Mouse (Mus musculus): ENCODE results near the gene Tnni2. TPM values are rescaled to one million over a fixed set of nuclear protein-coding genes. Genes with fewer than 3 reads are reported as not detected.
"Not testable (repeated sequence)": the region's sequence is repeated elsewhere in the genome, so short reads cannot be mapped to it uniquely, and the experiment has no call there.

The Tnni2 gene
- total RNA-seq (2017) = 8.2 and 12.3 TPM in 2 replicates

DNA sequence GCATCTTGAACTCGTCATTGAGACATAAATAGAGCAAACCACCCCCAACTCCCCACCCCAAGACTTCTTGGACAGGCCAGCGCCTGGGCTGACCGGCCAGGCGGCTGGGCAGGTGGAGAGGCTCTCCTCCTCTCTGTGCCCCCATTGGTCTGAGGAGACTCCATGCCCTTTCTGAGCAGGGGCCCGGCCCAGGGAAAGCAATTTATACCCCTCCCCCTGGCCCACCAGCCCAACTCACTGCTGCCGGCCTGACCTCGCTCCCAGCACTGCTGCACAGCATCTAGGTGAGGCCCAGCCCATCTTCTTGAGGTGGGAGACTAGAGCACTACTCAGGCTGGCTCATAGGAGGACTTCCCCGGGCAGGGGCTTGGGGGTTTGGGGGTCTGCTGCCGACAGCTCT lies at the start of gene Tnni2:
Gene Tnni2, plus strand, starts transcription at position 224 of the 400 bp plus-strand sequence.
- ATAC-seq (replicated peaks in 1 of 2; ENCODE audit: insufficient read depth in 1 of 2, low FRiP score in 2 of 2, low TSS enrichment in 1 of 2, low read depth in 1 of 2, poor library complexity in 2 of 2, severe bottlenecking in 2 of 2) = no peak

DNA sequence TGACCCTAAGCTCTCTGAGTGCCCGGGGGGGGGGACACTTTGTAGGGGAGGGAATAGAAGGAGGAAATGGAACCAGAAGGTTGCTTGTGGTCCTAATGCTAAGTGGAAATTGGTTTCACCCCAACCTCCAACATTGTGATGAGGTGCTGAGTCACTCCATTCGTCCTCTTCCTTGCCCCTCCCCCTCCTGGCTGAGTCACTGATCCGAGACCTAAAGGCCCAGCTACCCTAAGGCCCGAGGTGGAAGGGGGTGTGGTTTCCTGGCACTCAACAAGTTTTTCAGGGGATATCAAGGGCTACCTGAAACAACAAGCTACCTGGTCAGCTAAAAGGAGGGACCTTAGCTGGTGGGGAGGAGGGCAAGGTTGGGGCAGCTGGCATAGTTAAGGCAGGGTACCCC lies 48.4 kb upstream of the Tnni2 start:
- ATAC-seq (replicated peaks in 1 of 2; ENCODE audit: insufficient read depth in 1 of 2, low FRiP score in 2 of 2, low TSS enrichment in 1 of 2, low read depth in 1 of 2, poor library complexity in 2 of 2, severe bottlenecking in 2 of 2) = peak; percentile 34 to 37; a peak in 2 of 4 replicates

DNA sequence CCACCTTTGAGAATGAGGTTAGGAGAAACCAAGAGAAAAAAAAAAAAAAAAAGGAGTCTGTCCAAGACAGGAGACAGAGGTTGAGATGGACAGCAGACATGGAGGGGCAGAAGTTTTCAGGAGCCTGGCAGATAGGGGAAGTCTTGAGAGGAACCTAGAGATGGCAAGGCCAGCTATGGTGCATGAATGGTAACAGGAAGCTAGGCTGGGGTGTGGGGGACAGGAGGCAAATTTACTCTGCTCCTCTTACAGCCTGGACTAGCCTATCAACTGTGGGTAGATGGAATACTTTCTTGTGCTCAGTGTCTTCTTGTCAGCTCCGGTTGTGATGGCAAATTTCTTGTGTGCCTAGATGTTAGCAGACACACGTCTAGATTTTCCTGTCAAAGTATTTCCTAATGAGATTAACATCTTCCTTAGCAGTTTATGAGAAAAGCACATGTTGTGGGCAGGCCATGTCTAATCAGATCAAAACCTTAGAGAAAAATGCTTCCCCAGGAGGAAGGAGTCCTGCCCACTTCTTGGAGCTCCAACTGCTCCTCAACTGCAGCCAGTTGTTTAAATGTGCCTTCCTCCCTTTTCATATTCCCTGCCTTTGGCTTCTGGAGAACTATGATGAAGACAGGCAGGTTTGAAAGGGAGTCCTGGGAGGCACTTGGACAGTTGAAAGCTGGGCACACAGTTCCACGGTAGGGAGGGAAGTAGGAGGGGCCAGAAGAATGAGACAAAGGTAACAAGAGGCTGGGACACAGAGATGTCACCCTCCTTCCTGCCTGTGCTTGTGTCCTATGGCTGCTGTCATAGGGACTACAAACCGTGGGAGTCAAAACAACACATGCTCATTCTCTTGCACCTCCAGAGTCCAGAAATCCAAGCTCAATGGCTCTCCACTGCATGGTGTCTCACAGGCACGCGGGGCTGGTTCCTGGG lies 47.1 kb upstream of the Tnni2 start:
- no peak for ATAC-seq (replicated peaks in 1 of 2; ENCODE audit: insufficient read depth in 1 of 2, low FRiP score in 2 of 2, low TSS enrichment in 1 of 2, low read depth in 1 of 2, poor library complexity in 2 of 2, severe bottlenecking in 2 of 2)

DNA sequence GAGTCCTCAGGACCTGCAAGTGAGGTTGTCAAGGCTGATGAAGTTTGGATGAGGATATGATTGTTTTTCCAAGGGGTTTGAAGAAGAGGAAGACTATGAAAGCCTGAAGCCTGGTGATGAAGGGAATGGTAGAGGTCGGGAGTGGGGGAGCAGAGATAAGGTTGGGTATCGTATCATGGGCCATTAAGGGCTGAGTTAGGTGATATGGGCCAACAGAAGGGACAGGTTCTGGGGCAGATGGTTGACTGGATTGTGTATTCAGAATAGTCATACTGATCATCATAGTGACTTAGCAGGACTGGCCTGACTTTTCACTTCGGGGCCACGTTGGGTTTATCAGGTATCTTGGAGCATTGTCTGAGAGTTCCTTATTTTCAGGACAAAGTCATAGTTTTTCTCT lies 46.1 kb upstream of the Tnni2 start:
- no peak for ATAC-seq (replicated peaks in 1 of 2; ENCODE audit: insufficient read depth in 1 of 2, low FRiP score in 2 of 2, low TSS enrichment in 1 of 2, low read depth in 1 of 2, poor library complexity in 2 of 2, severe bottlenecking in 2 of 2)

DNA sequence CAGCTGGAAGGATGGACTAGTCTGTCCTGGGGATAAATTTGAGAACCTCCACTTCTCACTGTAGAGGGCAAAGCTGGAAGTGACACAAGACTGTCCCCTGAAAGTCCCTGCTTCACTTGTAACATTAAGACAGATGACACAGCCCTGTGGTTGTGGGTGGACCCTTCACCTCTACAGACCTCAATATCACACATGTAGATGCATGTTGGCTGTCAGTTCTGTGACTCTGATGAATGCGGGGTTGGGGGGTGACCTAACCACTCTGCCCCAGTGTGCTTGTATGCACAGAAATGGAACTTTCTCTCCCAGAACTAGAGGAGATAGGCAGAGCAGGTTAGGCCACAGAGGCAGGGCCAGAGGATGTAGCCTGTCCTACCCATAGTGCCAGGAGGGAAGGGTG lies 45.0 kb upstream of the Tnni2 start:
- no peak for ATAC-seq (replicated peaks in 1 of 2; ENCODE audit: insufficient read depth in 1 of 2, low FRiP score in 2 of 2, low TSS enrichment in 1 of 2, low read depth in 1 of 2, poor library complexity in 2 of 2, severe bottlenecking in 2 of 2)

DNA sequence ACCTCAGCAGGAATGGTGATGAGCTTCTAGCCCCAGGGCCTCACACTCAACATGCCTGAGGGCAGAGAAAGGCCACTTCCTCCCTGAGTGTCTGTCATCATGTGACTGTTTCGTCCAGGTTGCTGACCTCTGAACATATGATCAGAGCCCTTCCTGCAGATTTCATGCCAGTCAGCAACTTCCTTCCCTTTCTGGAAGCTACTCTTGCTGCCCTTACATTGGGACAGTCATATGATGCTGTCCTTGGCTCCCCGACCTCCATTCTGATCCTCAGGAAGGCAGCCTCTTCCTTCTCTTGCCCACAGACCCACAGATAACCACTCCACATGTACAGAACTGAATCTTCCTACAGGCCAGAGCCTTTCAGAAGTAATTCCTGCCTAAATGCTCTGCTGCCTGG lies 43.6 kb upstream of the Tnni2 start:
- ATAC-seq (replicated peaks in 1 of 2; ENCODE audit: insufficient read depth in 1 of 2, low FRiP score in 2 of 2, low TSS enrichment in 1 of 2, low read depth in 1 of 2, poor library complexity in 2 of 2, severe bottlenecking in 2 of 2) = peak in 1 of 2 experiments; percentile 38; a peak in 1 of 4 replicates

DNA sequence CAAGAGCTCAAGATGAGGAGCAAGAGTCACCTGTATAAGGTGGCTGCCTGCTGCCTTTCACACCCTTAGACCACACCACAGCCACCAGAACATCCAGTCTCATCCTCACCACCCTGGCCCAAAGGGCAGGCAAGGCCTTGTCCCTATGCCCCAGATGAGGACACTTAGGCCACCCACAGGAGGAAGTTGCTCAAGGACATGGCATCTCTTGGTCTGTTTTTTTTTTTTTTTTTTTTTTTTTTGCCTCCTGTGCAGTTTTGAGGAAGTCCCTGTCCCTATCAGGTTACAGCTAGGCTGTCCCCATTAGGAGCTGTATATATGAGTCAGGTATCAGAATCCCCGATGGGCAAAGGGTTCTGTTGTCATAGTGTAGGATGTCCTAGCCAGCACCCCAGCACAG lies 42.4 kb upstream of the Tnni2 start:
- ATAC-seq (replicated peaks in 1 of 2; ENCODE audit: insufficient read depth in 1 of 2, low FRiP score in 2 of 2, low TSS enrichment in 1 of 2, low read depth in 1 of 2, poor library complexity in 2 of 2, severe bottlenecking in 2 of 2) = peak; percentile 63 to 68

DNA sequence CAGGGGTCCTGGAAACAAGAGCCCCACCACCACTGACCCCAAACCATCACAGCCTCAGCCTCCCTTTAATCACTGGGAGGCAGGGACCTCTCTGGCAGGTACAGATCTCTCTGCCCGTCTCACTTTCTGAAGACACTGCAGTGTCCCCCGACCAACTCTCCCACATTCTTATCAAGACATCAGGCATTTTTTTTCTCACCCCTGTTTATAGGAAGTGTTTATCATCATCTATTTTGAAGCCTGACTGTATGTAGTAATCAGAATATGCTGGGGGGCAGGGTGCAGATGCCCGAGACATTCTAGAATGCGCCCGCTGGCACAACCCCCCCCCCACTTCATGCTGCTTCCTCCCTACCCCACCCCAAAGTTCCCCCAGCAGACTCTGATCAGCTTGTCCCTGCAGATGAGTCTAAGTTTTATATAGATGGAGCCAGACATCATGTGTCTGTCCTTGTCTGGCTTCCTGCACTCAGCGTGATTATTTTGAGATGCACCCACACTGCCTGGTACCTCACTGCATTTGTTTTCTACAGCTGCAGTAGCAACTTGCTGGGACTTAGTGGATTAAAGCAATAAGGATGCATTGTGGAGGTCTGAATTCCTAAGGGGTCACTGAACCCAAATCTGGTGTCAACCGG lies 41.4 kb upstream of the Tnni2 start:
- ATAC-seq (replicated peaks in 1 of 2; ENCODE audit: insufficient read depth in 1 of 2, low FRiP score in 2 of 2, low TSS enrichment in 1 of 2, low read depth in 1 of 2, poor library complexity in 2 of 2, severe bottlenecking in 2 of 2) = no peak

DNA sequence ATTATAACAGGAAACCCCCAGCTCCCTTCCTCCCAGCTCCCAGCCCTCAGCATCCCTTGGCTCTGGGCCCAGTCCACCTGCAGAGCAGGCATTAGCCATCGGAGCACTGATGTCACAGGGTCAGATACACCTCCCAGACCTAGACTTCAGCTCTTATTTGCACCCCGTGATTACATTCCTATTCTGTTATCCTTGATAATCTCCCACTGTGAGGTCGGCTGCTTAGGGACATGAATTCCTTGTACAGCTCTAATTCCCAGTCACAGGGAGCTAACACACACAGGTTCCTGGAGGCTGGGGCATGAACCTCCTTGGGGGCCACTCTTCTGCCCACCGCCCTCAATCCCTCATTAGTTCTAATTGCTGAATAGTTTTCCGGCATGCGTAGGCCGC lies 40.9 kb upstream of the Tnni2 start:
- ATAC-seq (replicated peaks in 1 of 2; ENCODE audit: insufficient read depth in 1 of 2, low FRiP score in 2 of 2, low TSS enrichment in 1 of 2, low read depth in 1 of 2, poor library complexity in 2 of 2, severe bottlenecking in 2 of 2) = no peak

DNA sequence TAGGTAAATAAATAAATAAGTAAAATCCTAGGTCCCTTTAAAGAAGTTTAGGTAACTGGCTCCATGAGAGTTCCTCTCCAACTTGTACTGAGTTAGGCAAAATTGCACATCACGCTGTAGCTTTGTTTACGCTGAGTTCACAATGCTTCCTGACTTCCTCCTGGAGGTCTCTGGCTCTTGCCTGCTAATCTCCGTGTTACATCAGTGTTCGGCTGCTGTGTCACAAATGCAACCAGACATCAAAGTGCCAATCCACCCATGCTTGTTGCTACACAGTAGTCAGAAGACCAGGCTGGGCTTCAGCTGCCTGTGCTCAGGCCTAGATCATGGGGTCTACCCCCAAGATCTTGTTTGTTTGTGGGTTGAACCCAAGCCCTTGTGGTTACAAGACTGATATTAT lies 38.0 kb upstream of the Tnni2 start:
- ATAC-seq (replicated peaks in 1 of 2; ENCODE audit: insufficient read depth in 1 of 2, low FRiP score in 2 of 2, low TSS enrichment in 1 of 2, low read depth in 1 of 2, poor library complexity in 2 of 2, severe bottlenecking in 2 of 2) = peak; percentile 13 to 61; a peak in 2 of 4 replicates

DNA sequence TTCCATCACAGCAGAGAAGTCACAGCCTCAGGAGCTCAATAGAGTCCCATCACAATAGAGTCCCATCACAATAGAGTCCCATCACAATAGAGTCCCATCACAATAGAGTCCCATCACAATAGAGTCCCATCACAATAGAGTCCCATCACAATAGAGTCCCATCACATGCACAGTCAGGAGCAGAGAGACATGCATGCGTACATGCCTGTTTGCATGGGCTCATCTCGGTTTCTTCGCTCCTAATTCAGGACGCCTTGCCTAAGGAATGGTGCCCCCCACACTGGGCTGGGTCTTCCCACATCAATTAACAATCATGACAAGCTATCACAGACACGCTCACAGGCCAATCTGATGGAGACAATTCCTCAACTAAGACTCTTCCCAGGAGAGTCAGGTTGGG lies 36.5 kb upstream of the Tnni2 start:
- not testable (repeated sequence) for ATAC-seq (replicated peaks in 1 of 2; ENCODE audit: insufficient read depth in 1 of 2, low FRiP score in 2 of 2, low TSS enrichment in 1 of 2, low read depth in 1 of 2, poor library complexity in 2 of 2, severe bottlenecking in 2 of 2)

DNA sequence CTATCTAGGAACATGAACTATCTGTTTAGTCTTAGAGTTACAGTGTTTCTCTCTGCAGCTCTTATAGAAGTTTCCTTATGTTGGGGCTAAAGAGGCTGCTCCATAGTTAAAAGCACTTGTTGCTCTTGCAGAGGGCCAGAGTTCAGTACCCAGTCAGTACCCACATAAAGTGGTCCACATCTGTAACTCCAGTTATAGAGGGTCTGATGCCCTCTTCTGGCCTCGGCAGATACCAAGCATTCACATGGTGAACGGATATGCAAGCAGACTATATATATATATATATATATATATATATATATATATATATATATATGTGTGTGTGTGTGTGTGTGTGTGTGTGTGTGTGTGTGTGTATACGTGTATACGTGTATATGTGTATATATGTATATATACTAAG lies 33.7 kb upstream of the Tnni2 start:
- no peak for ATAC-seq (replicated peaks in 1 of 2; ENCODE audit: insufficient read depth in 1 of 2, low FRiP score in 2 of 2, low TSS enrichment in 1 of 2, low read depth in 1 of 2, poor library complexity in 2 of 2, severe bottlenecking in 2 of 2)

DNA sequence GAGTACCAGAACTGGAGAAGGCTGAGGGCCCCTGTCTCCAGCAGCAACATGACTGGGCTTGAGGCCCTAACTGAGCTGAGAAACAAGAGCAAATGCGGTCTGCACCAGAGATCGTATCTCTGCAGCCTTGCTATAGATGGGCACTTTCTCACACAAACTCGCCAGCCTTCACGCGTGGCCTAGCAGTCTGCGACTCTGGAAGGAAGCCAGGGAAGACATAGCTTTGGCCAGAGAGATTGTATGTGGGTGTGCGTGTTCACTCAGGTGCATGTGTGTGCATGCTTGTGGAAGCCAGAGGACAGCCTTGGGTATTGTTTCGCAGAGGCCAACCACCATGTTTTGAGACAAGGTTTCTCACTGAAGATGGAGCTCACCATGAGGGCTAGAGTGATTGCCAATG lies 32.9 kb upstream of the Tnni2 start:
- ATAC-seq (replicated peaks in 1 of 2; ENCODE audit: insufficient read depth in 1 of 2, low FRiP score in 2 of 2, low TSS enrichment in 1 of 2, low read depth in 1 of 2, poor library complexity in 2 of 2, severe bottlenecking in 2 of 2) = no peak

DNA sequence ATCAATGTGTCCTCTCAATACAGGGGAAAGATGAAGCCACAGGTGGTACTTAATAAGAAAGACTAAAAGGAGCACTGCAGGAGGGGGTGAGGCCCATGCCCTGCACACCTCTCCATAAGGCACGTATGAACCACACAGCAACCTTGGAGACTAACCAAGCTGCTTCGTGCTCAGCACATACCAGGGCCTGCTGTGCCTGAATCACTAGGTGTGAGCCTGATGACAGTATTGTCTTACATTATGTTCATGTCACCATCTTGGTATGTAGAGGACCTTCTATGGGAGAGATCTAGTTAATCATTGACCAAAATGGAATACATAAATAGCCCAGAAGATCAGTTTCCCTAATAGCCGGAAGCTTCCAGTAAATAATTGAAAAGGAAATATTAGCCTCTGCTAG lies 32.0 kb upstream of the Tnni2 start:
- ATAC-seq (replicated peaks in 1 of 2; ENCODE audit: insufficient read depth in 1 of 2, low FRiP score in 2 of 2, low TSS enrichment in 1 of 2, low read depth in 1 of 2, poor library complexity in 2 of 2, severe bottlenecking in 2 of 2) = no peak

DNA sequence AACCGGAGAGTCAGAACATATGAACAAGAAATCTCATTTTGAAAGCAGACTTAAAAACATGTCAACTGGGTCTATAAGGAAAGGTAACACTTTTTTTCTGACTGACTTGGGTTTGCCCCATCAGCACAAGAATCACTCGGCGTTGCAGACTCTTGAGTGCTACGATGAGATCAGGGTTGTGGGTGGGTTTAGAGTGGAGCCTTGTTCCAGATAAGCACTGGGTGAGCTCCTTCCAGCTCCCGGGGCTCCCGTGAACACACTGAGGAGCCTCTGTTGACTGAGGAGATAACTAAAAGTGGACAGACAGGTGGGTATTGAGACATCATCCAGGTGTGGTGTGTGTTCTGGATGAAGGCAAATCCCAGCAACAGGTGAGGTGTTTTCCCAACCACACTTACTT lies 28.3 kb upstream of the Tnni2 start:
- no peak for ATAC-seq (replicated peaks in 1 of 2; ENCODE audit: insufficient read depth in 1 of 2, low FRiP score in 2 of 2, low TSS enrichment in 1 of 2, low read depth in 1 of 2, poor library complexity in 2 of 2, severe bottlenecking in 2 of 2)

DNA sequence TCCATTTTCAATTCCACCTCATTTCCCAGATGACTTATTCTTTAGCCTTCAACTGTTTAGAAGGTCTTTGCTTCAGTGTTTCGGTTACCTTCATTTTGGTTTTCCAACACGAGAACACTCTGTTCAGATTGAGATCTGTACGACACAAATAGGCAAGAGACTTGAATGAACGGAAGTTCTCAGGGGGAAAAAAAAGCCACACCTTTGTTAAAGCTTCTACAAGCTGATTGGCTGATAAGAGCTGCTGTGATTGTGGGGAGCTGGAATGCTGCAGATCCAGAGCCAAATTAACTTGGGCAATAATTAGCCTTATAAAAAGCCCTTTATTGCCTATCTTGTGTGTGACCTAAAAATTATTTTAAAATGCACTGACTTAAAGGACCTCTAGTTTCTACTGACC lies 26.3 kb upstream of the Tnni2 start:
- ATAC-seq (replicated peaks in 1 of 2; ENCODE audit: insufficient read depth in 1 of 2, low FRiP score in 2 of 2, low TSS enrichment in 1 of 2, low read depth in 1 of 2, poor library complexity in 2 of 2, severe bottlenecking in 2 of 2) = no peak

DNA sequence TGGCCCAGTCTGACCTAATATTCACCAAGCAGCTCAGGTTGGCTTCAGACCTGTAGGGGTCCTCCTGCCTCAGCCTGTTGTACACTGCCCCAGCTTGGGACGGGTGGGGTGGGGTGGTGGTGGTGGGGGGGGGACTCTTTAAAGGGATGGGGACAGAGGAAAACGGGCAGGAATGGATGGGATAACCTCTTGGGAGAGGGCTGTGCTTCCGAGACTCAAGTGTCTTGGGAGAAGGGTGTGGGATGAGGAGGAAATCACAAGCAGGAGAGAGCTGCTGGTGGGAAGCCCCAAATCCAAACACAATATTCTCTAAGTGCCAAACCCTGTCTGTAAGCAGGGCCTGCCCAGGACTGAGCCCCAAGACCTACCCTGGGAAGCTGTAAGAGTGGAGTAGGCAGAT lies 25.4 kb upstream of the Tnni2 start:
- no peak for ATAC-seq (replicated peaks in 1 of 2; ENCODE audit: insufficient read depth in 1 of 2, low FRiP score in 2 of 2, low TSS enrichment in 1 of 2, low read depth in 1 of 2, poor library complexity in 2 of 2, severe bottlenecking in 2 of 2)

DNA sequence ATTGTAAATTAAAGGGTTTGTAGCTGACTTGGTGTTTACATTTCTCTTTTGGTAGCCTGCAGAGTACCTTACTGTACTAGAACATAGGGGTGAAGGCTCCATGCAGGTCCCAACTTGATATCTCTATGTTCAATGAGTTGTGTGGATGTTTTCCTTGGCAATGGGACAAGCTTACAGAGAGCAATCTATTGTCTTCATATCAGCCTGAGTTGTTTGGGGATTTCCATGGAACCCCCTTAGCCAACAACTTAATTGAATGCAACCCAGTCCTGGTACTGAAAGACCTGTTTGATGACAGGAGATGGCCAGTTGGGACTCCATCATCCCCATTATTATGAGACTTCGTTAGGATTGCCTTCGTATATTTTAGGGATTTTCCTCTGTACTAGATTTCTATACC lies 23.6 kb upstream of the Tnni2 start:
- ATAC-seq (replicated peaks in 1 of 2; ENCODE audit: insufficient read depth in 1 of 2, low FRiP score in 2 of 2, low TSS enrichment in 1 of 2, low read depth in 1 of 2, poor library complexity in 2 of 2, severe bottlenecking in 2 of 2) = no peak

DNA sequence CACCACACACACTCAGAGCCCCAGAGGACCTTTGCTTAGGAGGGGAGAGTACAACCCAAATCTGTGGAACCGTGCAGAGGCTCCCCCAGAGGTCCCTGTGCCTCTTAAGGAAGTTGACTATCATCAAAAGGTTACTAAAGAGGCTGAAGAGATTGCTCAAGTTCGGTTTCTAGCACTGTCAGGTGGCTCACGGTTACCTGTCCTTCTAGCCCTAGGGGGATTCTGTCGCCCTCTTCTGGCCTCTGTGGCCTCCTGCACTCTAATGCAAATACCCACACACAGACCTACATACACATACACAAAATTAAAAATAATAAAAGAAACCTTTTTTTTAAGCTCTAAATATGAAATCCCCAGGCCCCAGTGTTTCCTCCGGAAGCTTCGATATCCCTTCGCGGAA lies 22.9 kb upstream of the Tnni2 start:
- no peak; a peak in 1 of 4 replicates for ATAC-seq (replicated peaks in 1 of 2; ENCODE audit: insufficient read depth in 1 of 2, low FRiP score in 2 of 2, low TSS enrichment in 1 of 2, low read depth in 1 of 2, poor library complexity in 2 of 2, severe bottlenecking in 2 of 2)
